Comparison of ENCODE assay signal across 1 mouse cellular context in the genomic region with DNA sequence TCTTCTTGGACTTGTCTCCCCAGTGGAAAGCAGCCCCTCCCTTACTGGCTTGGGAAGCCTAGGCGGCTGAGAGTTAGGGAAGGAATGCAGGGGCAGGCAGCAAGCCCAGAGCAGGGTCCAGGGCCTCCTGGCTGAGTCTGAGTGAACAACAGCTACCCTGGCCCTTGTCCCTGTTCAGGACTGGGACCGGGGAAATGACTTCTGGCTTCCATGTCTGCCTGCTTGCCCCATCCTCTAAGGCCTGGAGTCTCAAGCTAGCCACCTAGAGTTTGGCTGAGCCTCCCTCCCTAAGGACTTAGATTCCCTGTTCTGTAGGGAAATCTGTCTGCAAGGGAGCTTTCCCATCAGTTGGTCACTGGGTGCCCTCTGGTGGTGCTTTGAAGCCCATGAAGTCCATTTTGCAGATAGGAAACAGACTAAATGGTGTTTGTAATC.
TF ChIP-seq lines count a peak whose summit lies in the region.

No protein-coding gene starts in this region.

TF ChIP-seq in MEL, 35 proteins besides CTCF, POLR2A, EP300 and RAD21 (continued from another document):
- TF ChIP-seq MYC (IDR thresholded peaks at IDR 0.05; ENCODE audit: low read depth, low read length): 0 out of 2 replicates have a peak, but pooled peaks have one; percentile 28
- no peak for TF ChIP-seq ZKSCAN1 (IDR thresholded peaks at IDR 0.05; ENCODE audit: low read depth, low read length)
- TF ChIP-seq MYB (IDR thresholded peaks at IDR 0.05; ENCODE audit: low read depth, low read length): no peak
- TF ChIP-seq USF2 (IDR thresholded peaks at IDR 0.05; ENCODE audit: borderline replicate concordance in 1 of 2, insufficient read depth in 1 of 2, low read depth in 1 of 2, low read length in 2 of 2): no peak
- TF ChIP-seq BHLHE40 (IDR thresholded peaks at IDR 0.05; ENCODE audit: borderline replicate concordance, low read depth, low read length): no peak
- no peak for TF ChIP-seq HCFC1 (IDR thresholded peaks at IDR 0.05; ENCODE audit: low read depth, low read length)
- TF ChIP-seq ETS1 (IDR thresholded peaks at IDR 0.05; ENCODE audit: low read depth, low read length): no peak
- no peak for TF ChIP-seq MEF2A (IDR thresholded peaks at IDR 0.05; ENCODE audit: extremely low read depth, insufficient replicate concordance, low read depth, low read length, poor library complexity, severe bottlenecking)
- TF ChIP-seq UBTF (IDR thresholded peaks at IDR 0.05; ENCODE audit: borderline replicate concordance, insufficient read depth, low read depth, low read length): no peak
- TF ChIP-seq SIN3A (IDR thresholded peaks at IDR 0.05; ENCODE audit: low read length): peak; percentile 90
- no peak for TF ChIP-seq KAT2A (conservative IDR thresholded peaks at IDR 0.05; ENCODE audit: low read depth, low read length)
- no peak for TF ChIP-seq NRF1 (IDR thresholded peaks at IDR 0.05; ENCODE audit: insufficient read depth, low read depth, low read length, poor library complexity, severe bottlenecking)
- 0 out of 2 replicates have a peak, but pooled peaks have one; percentile 2 for TF ChIP-seq JUND (IDR thresholded peaks at IDR 0.05; ENCODE audit: low read depth, low read length)
- no peak for TF ChIP-seq MAZ (IDR thresholded peaks at IDR 0.05; ENCODE audit: low read depth, low read length)
- peak; percentile 95 for TF ChIP-seq SMC3 (IDR thresholded peaks at IDR 0.05; ENCODE audit: low read depth, low read length)
- TF ChIP-seq CHD1 (IDR thresholded peaks at IDR 0.05; ENCODE audit: low read depth, low read length): no peak
- TF ChIP-seq MXI1 (IDR thresholded peaks at IDR 0.05; ENCODE audit: low read depth, low read length): peak; percentile 55; the same call in 1 of the 2 replicates
- no peak for TF ChIP-seq E2F4 (IDR thresholded peaks at IDR 0.05; ENCODE audit: borderline replicate concordance, low read depth, low read length)
- no peak for TF ChIP-seq MAX (IDR thresholded peaks at IDR 0.05; ENCODE audit: low read length)
- no peak for TF ChIP-seq ZNF384 (IDR thresholded peaks at IDR 0.05; ENCODE audit: low read depth, low read length)
- 0 out of 2 replicates have a peak, but pooled peaks have one; percentile 24 for TF ChIP-seq TBP (IDR thresholded peaks at IDR 0.05; ENCODE audit: low read depth, low read length)
- no peak for TF ChIP-seq TCF12 (IDR thresholded peaks at IDR 0.05; ENCODE audit: low read depth, low read length)
